Mouse (Mus musculus): ENCODE data around the gene Nck2. TPM values are rescaled to one million over a fixed set of nuclear protein-coding genes. Genes with fewer than 3 reads are reported as not detected.

Gene Nck2
- polyA plus RNA-seq (2014; fragmentation: Nextera tagmentation; extraction: Ambion mirVana), result 39.8 and 41.7 TPM in 2 replicates

GRCm38 (mm10) chr1:43444531-43444930, at the start of gene Nck2:
Gene Nck2, plus strand, starts transcription at chr1:43444579.
- Histone ChIP-seq H3K36me3 (ENCODE audit: control insufficient read depth, insufficient read depth, low read length) (no peaks in the 10 kb centered on the region), H3K4me2 (ENCODE audit: low read depth) (peak within 1 kb of the TSS; percentile 63), H3K4me3 (ENCODE audit: low read depth, low read length) (peak within 1 kb of the TSS; percentile 75), H3K9ac (ENCODE audit: low read length) (peak within 1 kb of the TSS; percentile 98), H3K27me3 (ENCODE audit: control insufficient read depth, insufficient read depth, low read length) (no peaks in the 10 kb centered on the region), H3K4me1 (ENCODE audit: control insufficient read depth, insufficient read depth, low read length) (peaks cover 12% of the 10 kb centered on the region), H3K9me3 (ENCODE audit: control insufficient read depth, low read length) (no peaks in the 10 kb centered on the region), H3K27ac (ENCODE audit: low read depth, low read length) (peak within 1 kb of the TSS; percentile 95)
- WGBS, result 26% methylated on average over 9 of the region's 9 CpGs
- DNase-seq (ENCODE audit: low spot score) (no peak), ATAC-seq (ENCODE audit: insufficient read depth, low FRiP score, low TSS enrichment) (no peak)

GRCm38 (mm10) chr1:43395040-43395439, 49.3 kb upstream of the Nck2 start:
- no peak for DNase-seq (ENCODE audit: low spot score)
- Histone ChIP-seq H3K4me1 (ENCODE audit: control insufficient read depth, insufficient read depth, low read length) (peaks cover 4% of the 10 kb centered on the region; the same call in 1 of the 2 replicates), H3K9ac (ENCODE audit: low read length) (no peak overlapping the region), H3K9me3 (ENCODE audit: control insufficient read depth, low read length) (no peaks in the 10 kb centered on the region), H3K27me3 (ENCODE audit: control insufficient read depth, insufficient read depth, low read length) (no peaks in the 10 kb centered on the region), H3K27ac (ENCODE audit: low read depth, low read length) (no peak overlapping the region), H3K36me3 (ENCODE audit: control insufficient read depth, insufficient read depth, low read length) (no peaks in the 10 kb centered on the region), H3K4me2 (ENCODE audit: low read depth) (no peak overlapping the region), H3K4me3 (ENCODE audit: low read depth, low read length) (no peak overlapping the region)
- ATAC-seq (ENCODE audit: insufficient read depth, low FRiP score, low TSS enrichment), result no peak
- WGBS, result 77% methylated on average over 2 of the region's 2 CpGs

GRCm38 (mm10) chr1:43395799-43396198, 48.6 kb upstream of the Nck2 start:
- Histone ChIP-seq H3K9me3 (ENCODE audit: control insufficient read depth, low read length) (no peaks in the 10 kb centered on the region), H3K4me1 (ENCODE audit: control insufficient read depth, insufficient read depth, low read length) (peaks cover 4% of the 10 kb centered on the region; the same call in 1 of the 2 replicates), H3K36me3 (ENCODE audit: control insufficient read depth, insufficient read depth, low read length) (no peaks in the 10 kb centered on the region), H3K9ac (ENCODE audit: low read length) (no peak overlapping the region), H3K4me2 (ENCODE audit: low read depth) (no peak overlapping the region), H3K4me3 (ENCODE audit: low read depth, low read length) (no peak overlapping the region), H3K27ac (ENCODE audit: low read depth, low read length) (no peak overlapping the region), H3K27me3 (ENCODE audit: control insufficient read depth, insufficient read depth, low read length) (no peaks in the 10 kb centered on the region)
- 88% methylated on average over 1 of the region's 1 CpGs for WGBS
- no peak for ATAC-seq (ENCODE audit: insufficient read depth, low FRiP score, low TSS enrichment)
- no peak for DNase-seq (ENCODE audit: low spot score)

GRCm38 (mm10) chr1:43396522-43396921, 47.9 kb upstream of the Nck2 start:
- Histone ChIP-seq H3K27me3 (ENCODE audit: control insufficient read depth, insufficient read depth, low read length) (no peaks in the 10 kb centered on the region), H3K4me3 (ENCODE audit: low read depth, low read length) (no peak overlapping the region), H3K9me3 (ENCODE audit: control insufficient read depth, low read length) (no peaks in the 10 kb centered on the region), H3K36me3 (ENCODE audit: control insufficient read depth, insufficient read depth, low read length) (no peaks in the 10 kb centered on the region), H3K4me1 (ENCODE audit: control insufficient read depth, insufficient read depth, low read length) (peaks cover 4% of the 10 kb centered on the region; the same call in 1 of the 2 replicates), H3K9ac (ENCODE audit: low read length) (no peak overlapping the region), H3K4me2 (ENCODE audit: low read depth) (no peak overlapping the region), H3K27ac (ENCODE audit: low read depth, low read length) (no peak overlapping the region)
- WGBS, result 41% methylated on average over 5 of the region's 5 CpGs
- DNase-seq (ENCODE audit: low spot score) (no peak), ATAC-seq (ENCODE audit: insufficient read depth, low FRiP score, low TSS enrichment) (no peak)

GRCm38 (mm10) chr1:43397096-43397495, 47.3 kb upstream of the Nck2 start:
- no peak for ATAC-seq (ENCODE audit: insufficient read depth, low FRiP score, low TSS enrichment)
- H3K4me3 ChIP-seq (ENCODE audit: low read depth, low read length), result no peak overlapping the region
- no peaks in the 10 kb centered on the region for H3K36me3 ChIP-seq (ENCODE audit: control insufficient read depth, insufficient read depth, low read length)
- H3K4me1 ChIP-seq (ENCODE audit: control insufficient read depth, insufficient read depth, low read length), result peaks cover 4% of the 10 kb centered on the region; the same call in 1 of the 2 replicates
- H3K27me3 ChIP-seq (ENCODE audit: control insufficient read depth, insufficient read depth, low read length), result no peaks in the 10 kb centered on the region
- no peak for DNase-seq (ENCODE audit: low spot score)
- no peaks in the 10 kb centered on the region for H3K9me3 ChIP-seq (ENCODE audit: control insufficient read depth, low read length)
- H3K27ac ChIP-seq (ENCODE audit: low read depth, low read length), result no peak overlapping the region
- WGBS, result 87% methylated on average over 2 of the region's 2 CpGs
- no peak overlapping the region for H3K9ac ChIP-seq (ENCODE audit: low read length)
- no peak overlapping the region for H3K4me2 ChIP-seq (ENCODE audit: low read depth)

- no peak for ATAC-seq (ENCODE audit: insufficient read depth, low FRiP score, low TSS enrichment)
- H3K9me3 ChIP-seq (ENCODE audit: control insufficient read depth, low read length), result no peaks in the 10 kb centered on the region
- 92% methylated on average over 10 of the region's 10 CpGs for WGBS
- no peak overlapping the region for H3K4me2 ChIP-seq (ENCODE audit: low read depth)
- peaks cover 4% of the 10 kb centered on the region; the same call in 1 of the 2 replicates for H3K4me1 ChIP-seq (ENCODE audit: control insufficient read depth, insufficient read depth, low read length)
- H3K36me3 ChIP-seq (ENCODE audit: control insufficient read depth, insufficient read depth, low read length), result no peaks in the 10 kb centered on the region
- no peaks in the 10 kb centered on the region for H3K27me3 ChIP-seq (ENCODE audit: control insufficient read depth, insufficient read depth, low read length)
- DNase-seq (ENCODE audit: low spot score), result no peak
- no peak overlapping the region for H3K27ac ChIP-seq (ENCODE audit: low read depth, low read length)
- no peak overlapping the region for H3K4me3 ChIP-seq (ENCODE audit: low read depth, low read length)
- H3K9ac ChIP-seq (ENCODE audit: low read length), result no peak overlapping the region
Measured at GRCm38 (mm10) chr1:43398738-43399601, 45.4 kb upstream of the Nck2 start.

- ATAC-seq (ENCODE audit: insufficient read depth, low FRiP score, low TSS enrichment), result no peak
Measured at GRCm38 (mm10) chr1:43399602-43400216, 44.7 kb upstream of the Nck2 start.

GRCm38 (mm10) chr1:43400655-43401054, 43.7 kb upstream of the Nck2 start:
- H3K4me3 ChIP-seq (ENCODE audit: low read depth, low read length), result no peak overlapping the region
- H3K27ac ChIP-seq (ENCODE audit: low read depth, low read length), result no peak overlapping the region
- no peak overlapping the region for H3K9ac ChIP-seq (ENCODE audit: low read length)
- H3K4me1 ChIP-seq (ENCODE audit: control insufficient read depth, insufficient read depth, low read length), result peaks cover 4% of the 10 kb centered on the region; the same call in 1 of the 2 replicates
- 56% methylated on average over 3 of the region's 3 CpGs for WGBS
- no peaks in the 10 kb centered on the region for H3K36me3 ChIP-seq (ENCODE audit: control insufficient read depth, insufficient read depth, low read length)
- no peaks in the 10 kb centered on the region for H3K9me3 ChIP-seq (ENCODE audit: control insufficient read depth, low read length)
- no peaks in the 10 kb centered on the region for H3K27me3 ChIP-seq (ENCODE audit: control insufficient read depth, insufficient read depth, low read length)
- H3K4me2 ChIP-seq (ENCODE audit: low read depth), result no peak overlapping the region
- ATAC-seq (ENCODE audit: insufficient read depth, low FRiP score, low TSS enrichment) (no peak), DNase-seq (ENCODE audit: low spot score) (no peak)

More at GRCm38 (mm10) chr1:43399602-43400216, 44.7 kb upstream of the Nck2 start:
- Histone ChIP-seq H3K27ac (ENCODE audit: low read depth, low read length) (no peak overlapping the region), H3K4me2 (ENCODE audit: low read depth) (no peak overlapping the region), H3K4me1 (ENCODE audit: control insufficient read depth, insufficient read depth, low read length) (peaks cover 4% of the 10 kb centered on the region; the same call in 1 of the 2 replicates), H3K27me3 (ENCODE audit: control insufficient read depth, insufficient read depth, low read length) (no peaks in the 10 kb centered on the region), H3K9me3 (ENCODE audit: control insufficient read depth, low read length) (no peaks in the 10 kb centered on the region), H3K36me3 (ENCODE audit: control insufficient read depth, insufficient read depth, low read length) (no peaks in the 10 kb centered on the region), H3K4me3 (ENCODE audit: low read depth, low read length) (no peak overlapping the region), H3K9ac (ENCODE audit: low read length) (no peak overlapping the region)
- WGBS, result 83% methylated on average over 8 of the region's 8 CpGs
- no peak for DNase-seq (ENCODE audit: low spot score)
